8 mouse cellular contexts compared by ENCODE assay signal in the genomic region with DNA sequence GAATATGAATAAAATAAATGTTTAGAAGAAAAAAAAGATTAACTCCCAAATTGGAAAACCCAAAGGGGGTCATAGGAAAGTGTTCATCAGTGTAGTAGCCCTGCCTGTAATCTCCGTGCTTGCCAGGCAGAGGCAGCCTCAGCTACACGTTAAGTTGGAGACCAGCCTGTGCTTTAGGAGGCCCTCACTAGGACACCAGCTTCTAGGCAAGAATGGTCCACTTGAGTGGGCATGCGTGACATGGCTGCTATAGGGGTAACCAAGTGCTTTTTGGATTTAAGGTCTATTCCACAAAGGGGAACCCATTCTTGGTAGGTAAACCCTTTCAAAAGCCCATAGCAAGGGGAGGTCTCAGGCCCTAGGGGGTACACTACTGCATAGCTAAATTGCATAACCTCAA. TPM values are rescaled to one million over a fixed set of nuclear protein-coding genes. Genes with fewer than 3 reads are reported as not detected.
DNase-seq lines count a peak whose midpoint lies in the region; ATAC-seq and TF ChIP-seq lines count a peak whose summit lies in the region.

No protein-coding gene starts in this region.

- peak; percentile 86 for DNase-seq in heart, adult 11 months
- DNase-seq in heart, adult 9 months (ENCODE audit: low spot score in 2 of 2): no peak
- DNase-seq in ES-E14 (ENCODE audit: low read depth, low spot score): no peak
- no peak for DNase-seq in adrenal gland, postnatal 4 days (ENCODE audit: low spot score in 2 of 2)
- no peak for DNase-seq in layer of hippocampus, adult 11-12 months (ENCODE audit: low spot score)
- no peak for DNase-seq in right cerebral cortex, postnatal 25 days

- whole genome bisulfite sequencing in forebrain, embryonic 16.5 days: 20% methylated on average over 3 of the region's 3 CpGs

- no peaks in the 10 kb centered on the region; a peak in 2 of 4 replicates for H3K4me1 ChIP-seq in ES-E14 (ENCODE audit: control insufficient read depth in 2 of 2, insufficient read depth in 2 of 2, low read length in 2 of 2, poor library complexity in 1 of 2)
- H3K4me1 ChIP-seq in forebrain, embryonic 16.5 days (replicated peaks; ENCODE audit: control insufficient read depth, insufficient read depth, low read length): peaks cover 10% of the 10 kb centered on the region

- no peaks in the 10 kb centered on the region for H3K9me3 ChIP-seq in ES-E14 (ENCODE audit: control insufficient read depth, insufficient read depth, low read depth, low read length)
- no peaks in the 10 kb centered on the region for H3K9me3 ChIP-seq in forebrain, embryonic 16.5 days (ENCODE audit: control insufficient read depth, low read length)

- no peaks in the 10 kb centered on the region for H3K27me3 ChIP-seq in forebrain, embryonic 16.5 days (replicated peaks; ENCODE audit: control insufficient read depth, insufficient read depth, low read length)

- in situ Hi-C loops in ES-E14 (cut with MboI; ENCODE audit: low sequenced_read_pairs in 2 of 2, unreplicated experiment in 2 of 2): no loop called here

- H3K4me3 ChIP-seq in ES-E14 (ENCODE audit: insufficient read depth in 1 of 2, low read depth in 1 of 2, low read length in 2 of 2, poor library complexity in 1 of 2, severe bottlenecking in 1 of 2): peak overlapping the region; percentile 95 to 97
- peak overlapping the region; percentile 72 for H3K4me3 ChIP-seq in forebrain, embryonic 16.5 days (replicated peaks; ENCODE audit: low read length)

- peaks cover 6% of the 10 kb centered on the region for H3K36me3 ChIP-seq in ES-E14 (ENCODE audit: control insufficient read depth, insufficient read depth, low read length, poor library complexity, severe bottlenecking)
- H3K36me3 ChIP-seq in forebrain, embryonic 16.5 days (ENCODE audit: control insufficient read depth, insufficient read depth): no peaks in the 10 kb centered on the region

- no peak for ATAC-seq in forebrain, embryonic 16.5 days
- peak; percentile 26 for ATAC-seq in megakaryocyte progenitor cell, adult 5-6 weeks (replicated peaks; ENCODE audit: poor library complexity)

- H3K9ac ChIP-seq in ES-E14 (ENCODE audit: insufficient read depth, low read depth, low read length, poor library complexity, severe bottlenecking): peak overlapping the region; percentile 49
- no peak overlapping the region for H3K9ac ChIP-seq in forebrain, embryonic 16.5 days (replicated peaks; ENCODE audit: low read depth, low read length)

- H3K4me2 ChIP-seq in forebrain, embryonic 16.5 days (ENCODE audit: low read length): peak overlapping the region; percentile 81

- no peak overlapping the region for H3K27ac ChIP-seq in ES-E14 (ENCODE audit: insufficient read depth, low read depth, low read length, poor library complexity, severe bottlenecking)
- H3K27ac ChIP-seq in forebrain, embryonic 16.5 days (ENCODE audit: low read length): no peak overlapping the region

TF ChIP-seq in ES-E14, 5 proteins besides CTCF, POLR2A, EP300 and RAD21:
- TF ChIP-seq ZNF384 (IDR thresholded peaks at IDR 0.05; ENCODE audit: low read depth, low read length) (peak; percentile 18; the same call in 1 of the 2 replicates), HCFC1 (IDR thresholded peaks at IDR 0.05; ENCODE audit: borderline replicate concordance, insufficient read depth, low read length) (no peak), ZC3H11A (IDR thresholded peaks at IDR 0.05; ENCODE audit: borderline replicate concordance, low read depth, low read length) (no peak)

RNA-seq across cellular contexts. Expression of a gene that starts 1.2 kb away (rescaled TPM):
- 22.0 and 31.0 TPM in 2 replicates for total RNA-seq in ES-E14 (2012; rRNA removed)
- 16.1 and 17.2 TPM in 2 replicates for polyA plus RNA-seq in forebrain, embryonic 16.5 days (2015; fragmentation: Nextera tagmentation; extraction: Ambion mirVana)
- 48.8 and 58.1 TPM in 2 replicates for total RNA-seq in megakaryocyte progenitor cell, adult 5-6 weeks (2015)
- 105 and 152 TPM in 2 replicates for total RNA-seq in megakaryocyte progenitor cell, adult 5-6 weeks (2017)
- total RNA-seq in adrenal gland, postnatal 4 days (2021): 10 to 100 TPM; 14.9 to 15.7 TPM

RNA-seq across cellular contexts. Expression of a gene that starts 1.3 kb away (rescaled TPM):
- total RNA-seq in ES-E14 (2012; rRNA removed): 6.7 and 10.4 TPM in 2 replicates
- 2.6 and 2.9 TPM in 2 replicates for polyA plus RNA-seq in forebrain, embryonic 16.5 days (2015; fragmentation: Nextera tagmentation; extraction: Ambion mirVana)
- 22.5 and 24.1 TPM in 2 replicates for total RNA-seq in megakaryocyte progenitor cell, adult 5-6 weeks (2015)
- 16.1 and 34.4 TPM in 2 replicates for total RNA-seq in megakaryocyte progenitor cell, adult 5-6 weeks (2017)
- total RNA-seq in adrenal gland, postnatal 4 days (2021): 10 to 100 TPM; 19.2 to 23.9 TPM

RNA-seq across cellular contexts. Expression of a gene that starts 22.6 kb away (rescaled TPM):
- 57.1 and 89.1 TPM in 2 replicates for total RNA-seq in ES-E14 (2012; rRNA removed)
- polyA plus RNA-seq in forebrain, embryonic 16.5 days (2015; fragmentation: Nextera tagmentation; extraction: Ambion mirVana): 59.8 and 62.1 TPM in 2 replicates
- 76.4 and 79.4 TPM in 2 replicates for total RNA-seq in megakaryocyte progenitor cell, adult 5-6 weeks (2015)
- 40.0 and 56.4 TPM in 2 replicates for total RNA-seq in megakaryocyte progenitor cell, adult 5-6 weeks (2017)
- total RNA-seq in adrenal gland, postnatal 4 days (2021): 100 to 1,000 TPM; 106 to 110 TPM
